Mouse (Mus musculus) kidney, postnatal 14 days (tissue): Measurements from ENCODE around the gene Olfr617.
"Not testable (repeated sequence)": the region's sequence is repeated elsewhere in the genome, so short reads cannot be mapped to it uniquely, and the experiment has no call there.

Experiments used
- DNase-seq: peaks from one replicate; pipeline ENCODE4 v3.0.0; 2022; ENCODE audit warnings: mixed read lengths

Gene Olfr617

GRCm38 (mm10) chr7:103572761-103573160 lies at the start of gene Olfr617:
Gene Olfr617, plus strand, starts transcription at chr7:103573061.
- no peak for DNase-seq

GRCm38 (mm10) chr7:103542617-103543016 lies 30.2 kb upstream of the Olfr617 start, which contains the start of gene Olfr612:
Gene Olfr612, minus strand, starts transcription at chr7:103542717.
- DNase-seq = not testable (repeated sequence)

DNA sequence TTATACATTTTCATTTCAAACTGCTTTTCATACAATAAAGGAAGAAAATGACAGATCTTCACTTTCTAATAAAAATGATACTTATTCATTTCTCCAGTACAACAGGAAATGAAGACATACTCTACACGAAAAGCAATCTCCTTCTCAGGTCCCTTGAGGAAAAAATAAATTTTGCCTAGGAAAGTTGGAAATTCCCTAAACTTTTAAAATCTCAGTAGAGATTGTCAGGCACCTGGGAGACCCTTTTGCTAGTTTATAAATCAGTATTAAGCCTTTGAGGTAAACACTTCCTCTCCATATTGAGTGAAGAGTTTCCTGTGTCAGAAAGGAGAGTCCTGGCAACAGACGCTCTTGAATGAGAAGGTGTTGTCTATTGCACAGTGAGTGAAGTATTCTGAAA lies 25.1 kb upstream of the Olfr617 start, which contains the start of gene Olfr613:
Gene Olfr613, plus strand, starts transcription at position 301 of the 400 bp plus-strand sequence.
- no peak for DNase-seq

DNA sequence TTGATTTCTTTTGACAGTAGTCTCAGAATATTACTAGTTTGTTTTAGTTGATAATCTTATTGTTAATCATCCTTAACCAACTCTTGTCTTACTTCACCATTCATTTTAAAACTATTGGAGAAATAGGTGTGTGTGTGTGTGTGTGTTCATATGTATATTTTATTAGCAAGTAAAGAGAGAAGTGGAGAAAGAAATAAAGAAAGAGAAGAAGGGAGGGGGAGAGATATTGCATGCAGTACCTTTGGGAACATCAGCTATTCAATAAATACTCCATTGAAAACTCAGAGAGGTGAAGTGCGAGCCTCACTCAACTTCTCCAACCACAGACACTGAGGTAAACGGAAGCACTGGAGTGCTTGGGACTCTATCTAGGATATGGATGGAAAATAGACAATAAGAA lies 17.1 kb upstream of the Olfr617 start, which contains the start of gene Olfr615:
Gene Olfr615, plus strand, starts transcription at position 301 of the 400 bp plus-strand sequence.
- DNase-seq = no peak

GRCm38 (mm10) chr7:103569043-103569442 lies 3.8 kb upstream of the Olfr617 start, which contains the start of gene Olfr616:
Gene Olfr616, minus strand, starts transcription at chr7:103569143.
- no peak for DNase-seq

DNA sequence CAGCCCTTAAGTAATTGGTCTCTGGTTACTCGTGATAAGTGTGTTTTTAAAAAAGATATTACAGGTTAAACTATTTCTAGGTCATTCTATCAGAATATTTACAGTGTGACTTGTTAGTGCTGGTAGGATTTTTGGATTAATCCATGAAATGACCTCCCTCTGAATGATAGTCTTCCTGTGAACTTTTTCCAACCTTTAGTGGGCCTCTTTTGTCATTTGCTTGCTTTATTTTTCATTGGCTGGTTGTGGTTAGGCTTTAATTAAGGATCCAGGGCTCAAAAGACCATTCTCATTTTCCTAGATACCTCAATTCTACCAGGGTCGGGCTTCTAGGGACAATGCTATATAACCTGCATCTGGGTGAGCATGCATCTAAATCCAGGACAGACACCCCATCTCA lies 16.9 kb downstream of the Olfr617 start, which contains the start of gene Olfr618:
Gene Olfr618, plus strand, starts transcription at position 301 of the 400 bp plus-strand sequence.
- DNase-seq = no peak

DNA sequence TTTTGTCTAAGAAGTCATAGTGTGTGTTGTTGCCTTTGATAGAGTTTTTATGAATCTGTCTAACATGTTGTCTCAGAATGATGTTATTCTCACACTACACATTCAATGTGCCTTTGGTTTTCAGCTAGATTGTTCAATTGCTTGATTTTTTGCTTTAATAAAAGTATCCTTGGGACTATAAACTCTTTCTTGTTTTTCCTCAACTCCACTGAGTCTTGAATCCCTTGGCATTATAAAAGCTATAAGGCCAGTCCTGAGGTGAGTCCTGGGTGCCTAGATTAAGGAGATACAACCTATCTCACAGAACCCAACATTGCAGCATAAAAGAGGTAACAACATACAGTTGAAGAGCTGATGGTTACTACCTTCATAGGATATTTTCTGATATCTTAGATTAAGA lies 27.4 kb downstream of the Olfr617 start, which contains the start of gene Olfr619:
Gene Olfr619, plus strand, starts transcription at position 301 of the 400 bp plus-strand sequence.
- no peak for DNase-seq

- no peak for DNase-seq
Measured at GRCm38 (mm10) chr7:103607425-103607824, 34.6 kb downstream of the Olfr617 start.

GRCm38 (mm10) chr7:103612434-103612833 lies 39.6 kb downstream of the Olfr617 start, which contains the start of gene Olfr620:
Gene Olfr620, minus strand, starts transcription at chr7:103612534.
- DNase-seq = no peak
